Mouse (Mus musculus): ENCODE results near the gene Arl11.

- no peak for TF ChIP-seq MYOG (IDR thresholded peaks at IDR 0.05; ENCODE audit: control insufficient read depth in 1 of 3, insufficient read depth in 1 of 3, insufficient read length in 2 of 3, low read depth in 2 of 3)
- no peak for TF ChIP-seq MYOD1 (IDR thresholded peaks at IDR 0.05; ENCODE audit: control insufficient read depth in 1 of 3, insufficient read length in 2 of 3, low read depth in 2 of 3)
- no peak for TF ChIP-seq POLR2A (IDR thresholded peaks at IDR 0.05; ENCODE audit: insufficient read length, low read depth)
- no peak for TF ChIP-seq POLR2AphosphoS2 (IDR thresholded peaks at IDR 0.05; ENCODE audit: insufficient read length, low read depth)
- no peak for TF ChIP-seq E2F4 (IDR thresholded peaks at IDR 0.05; ENCODE audit: insufficient read depth)
- TF ChIP-seq USF1 (IDR thresholded peaks at IDR 0.05; ENCODE audit: low read depth): no peak
- TF ChIP-seq TCF12 (IDR thresholded peaks at IDR 0.05; ENCODE audit: insufficient read depth, poor library complexity, severe bottlenecking): no peak
- TF ChIP-seq CEBPB (IDR thresholded peaks at IDR 0.05; ENCODE audit: insufficient read depth, poor library complexity, severe bottlenecking): no peak
- no peak for TF ChIP-seq REST (IDR thresholded peaks at IDR 0.05; ENCODE audit: insufficient read depth, insufficient read length)
- TF ChIP-seq MAX (IDR thresholded peaks at IDR 0.05; ENCODE audit: low read depth): no peak
- TF ChIP-seq SRF (IDR thresholded peaks at IDR 0.05; ENCODE audit: control insufficient read depth, insufficient read length, low read depth): no peak
These were observed 45.0 kb downstream of the Arl11 start for GRCm38 (mm10) chr14:61354251-61355235.
